Mouse (Mus musculus): ENCODE data around the gene Ing1.
"Not testable (repeated sequence)": the region's sequence is repeated elsewhere in the genome, so short reads cannot be mapped to it uniquely, and the experiment has no call there.

Gene Ing1

DNA sequence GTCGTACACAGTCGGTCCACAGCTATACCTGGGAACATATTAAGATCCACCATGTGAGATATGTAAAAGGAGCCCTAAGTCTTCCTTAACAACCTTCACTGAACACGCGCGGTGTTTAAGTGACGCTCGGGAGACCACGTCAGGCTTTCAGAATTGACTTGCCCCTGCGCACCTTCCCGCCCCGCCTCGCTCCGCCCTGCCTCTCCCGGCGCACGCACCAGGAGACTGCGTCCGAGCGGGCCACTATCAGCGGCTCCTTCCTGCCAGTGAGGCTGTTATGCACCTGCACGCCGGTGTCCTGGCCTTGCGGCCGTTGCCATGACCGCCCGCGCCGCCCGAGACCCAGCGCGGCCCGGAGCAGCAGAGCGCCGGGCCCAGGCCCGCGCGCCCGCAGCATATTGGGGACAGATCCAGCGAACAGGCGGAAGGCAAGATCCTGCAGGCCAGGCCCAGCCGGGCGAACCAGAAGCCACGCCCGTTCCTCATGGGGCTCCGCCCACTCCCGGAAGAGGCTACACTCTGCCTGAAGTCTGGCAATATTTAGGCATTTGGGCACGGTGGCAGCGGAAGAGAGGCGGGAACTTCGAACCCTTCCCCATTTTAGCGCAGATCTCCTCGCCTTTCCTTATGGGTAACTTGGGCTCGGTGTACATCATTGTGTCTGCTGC is 5.0 kb upstream of the Ing1 start, which contains the start of gene Cars2:
TSS of gene Cars2 (minus strand) at position 503 of the 668 bp plus-strand sequence.
- DNase-seq (ENCODE audit: low spot score in 2 of 2): peak; percentile 86 to 89

DNA sequence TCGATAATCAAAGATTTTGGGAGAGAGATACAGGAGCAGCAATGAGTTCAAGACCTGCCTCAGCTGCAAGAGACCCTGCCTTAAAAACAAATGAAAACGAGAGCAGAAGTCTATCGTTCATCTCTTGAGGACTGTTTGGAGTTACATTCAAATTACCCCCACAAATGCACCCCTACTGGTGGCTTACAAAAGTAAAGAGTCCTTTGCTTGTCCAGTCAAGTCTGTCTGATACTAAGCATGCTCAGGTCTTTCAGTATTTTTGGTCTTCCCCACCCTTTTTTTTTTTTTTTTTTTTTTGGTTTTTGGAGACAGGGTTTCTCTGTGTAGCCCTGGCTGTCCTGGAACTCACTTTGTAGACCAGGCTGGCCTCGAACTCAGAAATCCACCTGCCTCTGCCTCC is 3.9 kb upstream of the Ing1 start:
- not testable (repeated sequence) for DNase-seq (ENCODE audit: low spot score in 2 of 2)

DNA sequence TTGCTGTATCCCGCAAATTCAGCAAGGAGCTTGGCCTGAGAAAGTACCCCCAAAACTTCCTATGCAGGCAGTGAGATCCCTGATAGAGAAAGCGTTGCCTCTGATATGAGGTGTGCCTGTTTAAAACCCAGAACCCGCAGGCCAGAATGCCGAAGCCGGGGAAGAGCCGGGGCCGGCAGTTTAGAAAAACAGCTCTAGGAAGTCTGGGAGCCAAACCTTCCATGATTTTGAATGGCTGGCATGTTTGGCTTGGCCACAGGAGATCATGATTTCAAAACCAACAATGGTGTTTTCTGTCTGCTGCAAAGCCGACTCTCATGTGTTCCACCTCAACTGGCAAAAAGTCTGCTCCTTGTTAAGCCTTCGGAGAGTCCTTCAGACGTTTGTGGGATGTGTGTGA is 3.0 kb upstream of the Ing1 start:
- DNase-seq (ENCODE audit: low spot score in 2 of 2): no peak

DNA sequence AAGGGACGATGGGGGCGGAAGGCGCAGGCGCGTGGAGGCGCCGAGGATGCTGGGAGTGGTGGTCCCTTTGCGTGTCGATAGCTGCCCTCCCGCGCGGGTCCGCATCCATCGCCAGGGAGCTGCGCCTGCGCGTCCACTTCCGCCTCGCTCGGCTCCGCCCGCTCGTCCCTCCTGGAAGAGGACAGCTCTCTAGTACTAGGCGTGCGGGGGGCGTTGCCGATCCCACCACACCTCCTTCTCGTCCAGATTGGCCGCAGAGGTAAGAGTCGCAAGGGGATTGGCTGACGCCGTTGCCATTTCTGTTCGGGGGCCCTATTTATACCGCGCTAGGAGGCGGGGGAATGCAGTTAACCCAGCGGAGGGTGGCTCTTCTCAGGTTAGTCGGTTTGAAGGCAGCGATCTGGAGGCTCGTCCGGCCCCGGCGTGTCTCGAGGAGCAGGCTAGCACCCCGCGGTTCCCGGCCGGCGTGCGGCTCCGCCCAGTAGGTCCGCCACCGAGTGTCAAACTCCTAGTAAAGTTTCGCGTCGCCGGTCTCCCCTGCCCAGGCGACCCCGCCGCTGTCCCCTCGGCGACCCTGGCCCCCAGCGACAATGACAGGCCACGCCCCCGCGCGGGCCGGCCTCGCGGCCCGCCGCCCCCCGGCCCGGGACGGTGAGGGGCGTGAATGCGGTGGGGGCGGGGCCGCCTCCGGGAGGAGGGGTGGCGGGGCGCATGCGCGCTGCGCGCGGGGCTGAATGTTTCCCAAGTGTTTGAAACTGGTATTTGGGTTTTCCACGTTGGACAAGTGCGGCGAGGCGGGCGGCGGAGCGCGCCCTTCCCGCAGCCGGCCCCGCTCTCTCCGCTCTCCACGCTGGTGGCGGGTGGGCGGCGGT is 585 bp downstream of the Ing1 start:
- DNase-seq (ENCODE audit: low spot score in 2 of 2): peak; percentile 97 to 99

DNA sequence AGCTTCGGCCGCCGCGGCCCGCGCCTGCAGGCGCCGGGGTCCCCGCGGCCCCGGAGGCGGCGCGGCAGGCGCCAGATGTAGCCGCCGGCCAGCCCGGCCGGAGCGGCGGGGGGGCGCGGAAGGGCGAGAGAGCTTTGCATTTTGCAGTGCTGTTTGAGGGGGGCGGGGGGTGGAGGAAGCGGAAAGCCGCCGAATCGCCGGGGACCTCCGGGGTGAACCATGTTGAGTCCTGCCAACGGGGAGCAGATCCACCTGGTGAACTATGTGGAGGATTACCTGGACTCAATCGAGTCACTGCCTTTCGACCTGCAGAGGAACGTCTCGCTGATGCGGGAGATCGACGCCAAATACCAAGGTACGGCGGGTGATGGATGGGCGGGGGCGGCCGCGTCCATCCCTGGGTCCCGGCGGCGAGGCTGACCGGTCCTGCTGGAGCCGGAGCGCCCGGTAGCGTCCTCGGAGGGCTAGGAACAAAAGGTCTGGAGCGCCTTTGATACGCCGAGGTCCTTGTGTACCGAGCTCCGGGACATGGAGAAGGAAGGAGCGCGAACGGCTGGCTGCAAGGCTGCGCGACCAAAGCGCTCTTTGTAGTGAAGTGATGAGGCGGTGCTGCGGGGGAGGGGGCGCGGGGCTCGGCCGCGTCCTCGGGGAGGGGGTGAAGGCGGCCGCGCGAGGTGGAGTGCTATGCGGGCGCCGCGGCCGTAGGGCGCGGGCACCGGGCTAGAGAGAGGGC is 1.5 kb downstream of the Ing1 start:
- DNase-seq (ENCODE audit: low spot score in 2 of 2): peak; percentile 44 to 58

DNA sequence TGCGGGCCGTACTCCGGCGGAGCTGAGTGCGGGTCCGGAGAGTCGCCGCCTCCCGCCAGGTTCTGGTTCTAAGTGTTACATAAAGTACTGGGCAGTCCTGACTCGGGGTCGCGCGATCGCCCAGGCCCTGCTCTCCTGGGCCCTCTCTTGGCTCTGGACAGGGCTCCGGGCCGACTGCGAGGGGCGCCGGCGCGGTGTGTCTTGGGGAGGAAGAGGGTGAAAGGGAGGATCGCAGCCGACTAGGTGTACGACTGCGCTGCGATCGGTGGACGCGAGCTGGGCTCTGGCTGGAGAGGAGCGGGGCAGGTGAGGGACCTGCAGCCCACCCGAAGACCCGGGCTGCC is 2.0 kb downstream of the Ing1 start:
- peak in 1 of 2 experiments; percentile 52 for DNase-seq (ENCODE audit: low spot score in 2 of 2)

DNA sequence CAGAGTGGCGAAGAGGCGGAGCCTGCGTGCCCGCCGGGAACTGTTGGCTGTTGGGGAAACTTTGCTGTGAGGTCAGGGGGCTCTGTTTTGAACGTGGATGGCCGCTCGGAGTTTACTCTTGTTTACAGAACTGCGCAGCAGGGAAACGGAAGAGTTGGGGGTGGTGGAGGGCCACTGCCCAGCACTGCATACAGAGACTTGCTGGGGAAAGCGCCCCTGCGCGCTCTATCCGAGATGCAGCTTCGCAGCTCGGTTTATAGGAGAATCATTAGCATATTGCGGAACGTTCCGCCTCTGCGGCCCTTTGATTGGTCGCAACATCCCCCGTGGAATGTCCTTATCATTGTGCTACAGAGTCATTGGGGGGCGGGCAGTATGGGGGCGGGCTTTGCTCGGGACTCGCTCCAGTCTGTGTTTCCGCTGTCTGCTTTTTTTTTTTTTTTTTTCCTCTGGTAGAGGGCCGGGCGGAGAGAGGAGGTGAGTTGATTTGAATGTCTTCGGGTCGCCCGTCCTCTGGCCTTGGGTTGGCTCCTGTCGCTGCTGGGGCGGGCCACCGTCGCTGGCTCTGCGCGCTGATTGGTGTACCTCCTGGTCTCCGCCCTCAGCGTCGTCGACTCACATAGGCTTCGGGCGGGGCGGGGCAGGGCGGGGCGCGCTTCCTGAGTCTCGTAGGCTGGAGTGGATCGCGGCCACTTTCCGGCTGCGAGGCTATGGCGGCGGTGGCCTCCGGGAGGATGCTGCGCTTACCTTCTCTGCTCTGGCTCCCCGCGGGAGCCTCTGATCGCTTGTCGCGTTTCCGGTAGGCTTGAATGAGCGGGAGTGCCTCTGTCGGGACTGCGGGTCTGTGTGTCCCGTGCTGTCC is 2.6 kb downstream of the Ing1 start:
- DNase-seq (ENCODE audit: low spot score in 2 of 2): peak; percentile 95 to 98

DNA sequence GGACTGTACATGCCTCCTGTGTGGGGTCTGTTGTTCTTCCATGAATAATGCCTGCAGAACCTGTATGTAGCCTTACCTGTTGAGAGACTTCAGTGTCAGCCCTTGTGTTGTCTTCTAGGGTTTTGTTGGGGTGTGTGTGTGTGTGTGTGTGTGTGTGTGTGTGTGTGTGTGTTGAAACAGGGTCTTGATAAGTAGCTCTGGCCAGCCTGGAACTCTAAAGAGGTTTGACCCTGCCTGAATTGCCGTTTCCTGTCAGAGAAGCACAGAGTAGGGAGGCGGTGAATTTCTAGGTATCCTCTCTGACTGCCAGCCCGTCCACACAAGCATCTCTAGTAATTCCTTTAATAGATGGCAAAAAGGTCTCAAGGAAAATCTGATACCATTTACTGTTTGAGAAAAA is 4.1 kb downstream of the Ing1 start:
- no peak for DNase-seq (ENCODE audit: low spot score in 2 of 2)

DNA sequence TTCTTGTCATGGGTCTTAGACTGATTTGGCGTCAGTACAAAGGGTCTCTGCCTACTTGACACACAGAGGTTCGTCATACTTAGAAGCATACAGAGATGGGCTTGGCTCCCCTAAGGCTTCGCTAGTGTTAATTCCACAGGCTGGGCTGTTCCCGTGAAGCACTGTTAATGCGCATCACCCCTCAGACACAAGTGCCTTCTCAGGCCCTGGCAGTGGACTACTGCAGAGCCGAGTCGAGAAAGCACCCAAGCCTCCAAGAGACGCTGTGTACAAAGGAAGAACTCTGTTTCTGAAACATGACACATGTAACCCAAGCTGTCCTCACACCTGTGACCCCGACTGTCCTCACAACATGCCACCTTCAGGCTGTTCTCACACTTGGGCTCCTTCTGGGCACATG is 4.8 kb downstream of the Ing1 start:
- DNase-seq (ENCODE audit: low spot score in 2 of 2): no peak

DNA sequence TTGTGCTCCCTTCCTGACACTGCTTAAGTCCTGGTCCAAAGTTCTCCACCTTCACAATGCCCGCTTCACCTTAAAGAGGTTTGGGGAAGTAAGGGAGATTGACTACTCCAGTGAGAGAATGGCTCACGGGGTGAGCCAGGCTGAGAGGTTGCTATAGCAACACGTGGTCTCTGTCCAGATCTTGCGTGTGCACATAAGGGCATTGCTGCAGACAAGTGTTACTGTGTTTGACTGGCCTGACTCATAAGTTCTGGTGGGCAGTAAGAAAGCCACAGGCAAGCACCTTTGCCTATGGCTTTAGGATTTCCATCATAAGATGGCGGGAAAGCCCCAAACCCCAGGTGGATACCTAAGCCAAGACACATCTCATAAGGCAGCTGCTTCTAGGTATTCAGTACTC is 8.9 kb downstream of the Ing1 start:
- no peak for DNase-seq (ENCODE audit: low spot score in 2 of 2)

DNA sequence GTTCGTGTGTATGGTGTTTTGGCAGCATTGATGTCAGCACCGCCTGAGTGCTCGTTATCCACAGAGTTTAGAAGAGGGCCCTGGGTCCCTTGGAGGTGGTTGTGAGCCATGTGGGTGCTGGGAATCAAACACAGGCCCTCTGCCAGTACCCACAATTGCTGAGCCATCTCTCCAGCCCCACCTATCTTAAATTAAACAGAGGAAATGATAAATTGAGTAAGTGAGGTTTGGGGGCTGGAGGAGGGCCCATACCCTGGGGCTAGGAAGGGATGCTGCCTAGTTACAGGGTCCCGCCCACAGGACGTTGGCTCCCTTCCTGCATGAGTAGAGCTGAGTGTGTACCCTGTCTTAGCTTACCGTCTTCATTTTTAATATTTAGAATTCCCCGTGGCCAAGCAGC is 9.3 kb downstream of the Ing1 start:
- DNase-seq (ENCODE audit: low spot score in 2 of 2): no peak

DNA sequence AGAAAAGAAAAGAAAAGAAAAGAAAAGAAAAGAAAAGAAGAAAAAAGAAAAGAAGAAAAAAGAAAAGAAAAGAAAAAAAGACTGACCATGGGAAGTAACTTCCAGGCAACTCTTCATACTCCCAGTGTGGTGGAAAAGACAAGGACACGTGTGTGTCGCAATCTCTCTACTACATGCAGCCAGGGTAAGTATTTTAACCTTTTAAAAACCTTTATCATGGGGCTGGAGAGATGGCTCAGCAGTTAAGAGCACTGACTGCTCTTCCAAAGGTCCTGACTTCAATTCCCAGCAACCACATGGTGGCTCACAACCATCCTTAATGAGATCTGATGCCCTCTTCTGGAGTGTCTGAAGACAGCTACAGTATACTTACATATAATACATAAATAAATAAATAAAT is 12.8 kb downstream of the Ing1 start:
- DNase-seq (ENCODE audit: low spot score in 2 of 2): not testable (repeated sequence)

DNA sequence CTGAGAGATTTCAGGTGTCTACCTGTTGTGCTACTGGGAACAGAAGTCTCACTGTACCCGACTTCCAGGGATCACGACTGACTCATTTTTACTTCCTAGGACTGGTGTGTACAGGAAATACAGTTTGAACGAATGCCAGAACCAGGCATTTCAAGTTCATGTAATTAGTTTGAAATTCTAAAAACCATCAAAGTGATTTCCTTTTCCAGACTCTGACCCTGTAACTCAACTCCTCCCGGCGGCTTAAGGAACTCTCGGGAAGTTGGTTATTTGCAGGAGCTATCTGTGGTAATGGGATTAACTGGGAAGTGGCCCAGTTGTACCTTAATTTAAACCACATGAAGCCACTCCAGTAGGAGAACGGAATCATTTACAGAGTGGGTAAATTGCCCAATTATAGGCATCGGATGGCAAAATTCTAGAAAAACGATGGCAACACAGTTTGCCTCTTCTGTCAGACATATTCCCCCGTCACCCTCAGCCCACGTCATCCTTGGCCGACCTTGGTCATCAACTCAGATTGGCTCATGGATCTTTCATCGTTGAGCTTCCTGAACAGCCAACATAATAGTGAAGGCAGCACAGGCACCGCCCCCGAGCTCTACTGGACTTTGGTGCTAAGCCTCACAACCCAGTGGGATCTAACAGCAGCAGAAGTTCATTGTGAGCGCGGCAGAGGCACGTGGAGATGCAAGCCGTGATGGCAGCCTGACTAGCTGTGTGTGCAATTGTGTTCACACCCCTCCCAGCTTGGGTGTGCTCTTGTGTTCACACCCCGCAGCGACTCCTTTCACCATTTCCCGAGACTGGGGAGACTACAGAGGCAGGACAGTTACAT is 14.1 kb downstream of the Ing1 start:
- no peak for DNase-seq (ENCODE audit: low spot score in 2 of 2)

DNA sequence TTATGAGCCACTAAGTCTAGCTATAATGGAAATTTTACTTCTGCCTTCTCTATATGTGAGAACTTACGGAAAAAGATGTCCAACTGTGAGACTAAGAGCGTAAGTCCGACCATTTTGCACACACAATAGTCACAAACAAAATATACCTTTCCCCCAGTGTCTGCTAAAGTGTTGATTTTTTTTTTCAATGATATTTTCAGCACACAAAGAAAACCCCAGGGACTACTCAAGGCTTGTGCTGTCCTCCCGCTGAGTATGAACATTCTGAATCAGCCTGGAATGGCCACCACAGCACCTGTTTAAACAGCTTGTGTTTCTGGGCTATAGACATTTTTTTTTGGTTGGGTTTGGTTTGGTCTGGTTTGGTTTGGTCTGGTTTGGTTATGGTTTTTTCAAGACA is 15.4 kb downstream of the Ing1 start:
- DNase-seq (ENCODE audit: low spot score in 2 of 2): no peak

DNA sequence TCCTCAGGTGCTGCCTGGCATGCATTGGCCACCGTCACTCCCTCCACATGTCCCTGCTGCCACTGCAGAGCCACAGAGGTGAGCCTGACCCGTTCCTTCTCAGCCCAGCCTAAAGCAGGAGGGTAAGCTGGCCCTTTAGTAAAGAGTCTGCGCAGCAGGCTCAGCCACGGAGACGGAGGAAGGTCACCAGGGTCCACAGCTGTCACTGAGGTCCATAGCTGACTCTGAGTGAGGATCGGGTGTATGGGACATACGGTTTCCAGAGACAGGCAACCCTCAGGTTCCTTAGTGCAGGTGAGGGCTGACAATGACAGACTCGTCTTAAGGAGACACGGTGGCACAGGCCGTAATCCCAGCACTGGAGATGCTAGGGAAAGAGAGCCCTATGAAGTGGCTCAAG is 16.6 kb downstream of the Ing1 start:
- DNase-seq (ENCODE audit: low spot score in 2 of 2): no peak

DNA sequence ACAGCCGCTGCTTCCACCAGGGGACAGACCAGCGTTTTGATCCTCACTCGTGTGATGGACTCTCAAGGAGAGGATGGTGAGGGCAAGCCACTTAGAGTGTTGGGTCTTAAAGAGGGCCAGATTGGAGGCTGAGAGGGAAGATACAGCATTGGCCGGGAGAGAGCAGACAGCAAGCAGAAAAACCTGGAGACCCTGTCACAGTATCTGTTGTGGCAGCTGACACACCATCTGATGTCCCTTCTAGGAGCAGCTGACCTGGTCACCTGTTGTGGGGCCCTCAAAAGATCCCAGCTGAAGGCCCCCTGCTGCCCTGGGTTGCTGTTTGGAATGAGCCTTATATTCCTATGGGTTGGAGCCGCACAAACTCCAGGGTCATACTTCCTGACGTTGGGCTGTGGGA is 17.1 kb downstream of the Ing1 start:
- no peak for DNase-seq (ENCODE audit: low spot score in 2 of 2)

DNA sequence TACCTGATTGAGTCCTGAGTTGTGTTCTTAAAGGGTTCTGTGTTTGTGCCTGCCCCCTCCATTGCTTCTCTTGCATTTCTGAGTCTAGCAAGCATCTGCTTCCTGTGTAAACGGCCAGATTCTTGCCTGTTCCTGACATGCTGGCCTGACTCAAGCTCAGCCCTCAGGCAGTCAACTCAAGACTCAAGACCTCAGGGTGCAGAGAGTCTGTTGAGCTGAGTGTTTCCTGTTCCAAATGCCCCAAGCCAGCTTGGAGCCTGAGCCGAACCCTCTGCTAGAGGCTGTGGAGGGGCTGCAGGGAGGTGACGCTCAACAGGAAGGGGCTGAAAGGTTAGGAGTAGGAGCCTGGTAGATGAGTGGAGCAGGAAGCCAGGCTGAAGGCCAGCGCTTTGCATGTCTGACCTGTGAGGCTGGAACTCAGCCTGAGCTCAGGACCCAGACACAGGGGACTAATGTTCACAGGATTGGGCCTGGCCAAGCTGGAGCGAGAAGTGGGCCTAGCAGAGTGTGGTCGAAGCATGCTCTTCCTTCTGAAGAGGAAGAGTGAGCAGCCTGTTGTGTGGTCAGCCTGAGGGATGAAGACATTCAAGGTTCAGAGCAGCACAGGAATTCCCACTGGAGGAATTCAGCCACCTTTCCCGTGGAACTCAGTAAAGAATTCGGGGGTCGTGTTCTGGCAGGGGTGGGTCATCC is 19.7 kb downstream of the Ing1 start:
- peak in 1 of 2 experiments; percentile 34 for DNase-seq (ENCODE audit: low spot score in 2 of 2)

DNA sequence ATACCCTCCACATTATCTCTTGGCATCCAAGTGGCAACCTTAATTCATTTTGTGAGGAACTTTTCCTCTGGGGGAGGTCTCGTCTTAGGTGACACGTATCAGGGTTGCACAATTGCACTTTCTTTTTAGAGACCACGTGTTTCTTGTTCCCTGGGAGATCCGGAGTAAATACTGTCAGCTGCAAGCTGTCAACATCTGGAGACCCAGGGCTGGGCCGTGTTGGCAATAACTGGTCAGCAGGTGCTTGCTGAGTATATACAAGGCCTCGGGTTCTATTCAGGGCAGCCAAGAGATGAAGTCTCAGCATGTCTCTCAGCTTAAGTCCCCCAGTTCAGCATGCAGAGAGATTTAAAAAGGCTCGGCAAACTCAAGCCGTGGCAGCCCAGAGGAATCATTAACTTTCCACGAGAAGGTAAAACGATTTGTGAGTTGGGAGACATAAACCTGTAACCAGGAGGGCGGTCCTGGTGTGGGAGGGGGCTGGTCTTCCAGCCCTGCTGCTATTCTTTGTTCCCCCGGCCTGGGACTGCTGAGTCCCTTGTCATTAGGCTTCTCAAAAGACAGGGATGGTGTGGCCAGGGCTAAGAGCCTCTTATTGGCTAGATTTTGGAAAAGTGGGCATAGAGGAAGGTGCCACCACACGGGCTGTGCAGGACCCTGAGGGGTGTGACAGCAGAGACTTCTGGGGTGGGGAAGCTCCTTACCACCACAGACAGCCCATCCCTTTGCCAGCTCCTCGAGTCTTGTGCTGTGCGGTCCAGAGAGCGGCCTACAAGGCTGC is 20.4 kb downstream of the Ing1 start:
- no peak for DNase-seq (ENCODE audit: low spot score in 2 of 2)
